Mouse (Mus musculus) midbrain, embryonic 13.5 days (tissue): ENCODE results near the gene Hoxd9. TPM values are rescaled to one million over a fixed set of nuclear protein-coding genes. Genes with fewer than 3 reads are reported as not detected.

ENCODE experiments used
- ATAC-seq: fragments of 200-750 bp; cut with Nextera tagmentation; 2 replicates; pipeline ENCODE4 v1.8.0; 2017; ENCODE audit warnings: mild to moderate bottlenecking, moderate TSS enrichment, moderate library complexity
- H3K27ac ChIP-seq: fragments of 300-500 bp; sonication (generic); 2 replicates; pipeline ENCODE4 v1.5.1; 2015; ENCODE audit warnings: inconsistent platforms, mild to moderate bottlenecking, moderate library complexity
- H3K27me3 ChIP-seq: fragments of 300-500 bp; sonication (generic); 2 replicates; pipeline ENCODE4 v1.6.1; 2015; ENCODE audit warnings: mild to moderate bottlenecking, inconsistent platforms
- H3K36me3 ChIP-seq: fragments of 300-500 bp; sonication (generic); 2 replicates; pipeline ENCODE4 v1.6.1; 2015; ENCODE audit warnings: mild to moderate bottlenecking, inconsistent platforms
- H3K4me1 ChIP-seq: fragments of 300-500 bp; sonication (generic); replicated peaks from 2 replicates; pipeline ENCODE4 v1.6.1; 2015; ENCODE audit warnings: inconsistent platforms
- H3K4me2 ChIP-seq: fragments of 300-500 bp; sonication (generic); replicated peaks from 2 replicates; pipeline ENCODE4 v1.6.1; 2015; ENCODE audit warnings: moderate library complexity, mild to moderate bottlenecking, inconsistent platforms
- H3K4me3 ChIP-seq: fragments of 300-500 bp; sonication (generic); replicated peaks from 2 replicates; pipeline ENCODE4 v1.5.1; 2015; ENCODE audit warnings: mild to moderate bottlenecking, inconsistent platforms
- H3K9ac ChIP-seq: fragments of 300-500 bp; sonication (generic); replicated peaks from 2 replicates; pipeline ENCODE4 v1.6.1; 2015; ENCODE audit warnings: mild to moderate bottlenecking, inconsistent platforms
- H3K9me3 ChIP-seq: fragments of 300-500 bp; sonication (generic); 2 replicates; pipeline ENCODE4 v1.6.1; 2016; ENCODE audit warnings: mild to moderate bottlenecking, inconsistent platforms
- WGBS: fragments of 180-500 bp; shearing (Covaris S2); methylation state at CpG from one replicate; pipeline ENCODE4 v1.1.7; 2015; 5-methylcytosine and 5-hydroxymethylcytosine counted together
- microRNA counts: library from miRNA; unstranded; fragments of <30 nt; microRNA quantifications from one replicate; lab custom pipeline; 2016
- microRNA-seq: library from miRNA; unstranded; fragments of <30 nt; microRNA quantifications from one replicate; pipeline ENCODE4, GENCODE M21; 2016
- polyA plus RNA-seq: library from polyadenylated mRNA; unstranded; fragments of >200 nt; fragmentation: Nextera tagmentation; extraction: Ambion mirVana; gene quantifications from 2 replicates; pipeline ENCODE4 v1.2.1, GENCODE M21; 2015

Gene Hoxd9
- polyA plus RNA-seq, 1 experiment from 2014 or later, result not detected

DNA sequence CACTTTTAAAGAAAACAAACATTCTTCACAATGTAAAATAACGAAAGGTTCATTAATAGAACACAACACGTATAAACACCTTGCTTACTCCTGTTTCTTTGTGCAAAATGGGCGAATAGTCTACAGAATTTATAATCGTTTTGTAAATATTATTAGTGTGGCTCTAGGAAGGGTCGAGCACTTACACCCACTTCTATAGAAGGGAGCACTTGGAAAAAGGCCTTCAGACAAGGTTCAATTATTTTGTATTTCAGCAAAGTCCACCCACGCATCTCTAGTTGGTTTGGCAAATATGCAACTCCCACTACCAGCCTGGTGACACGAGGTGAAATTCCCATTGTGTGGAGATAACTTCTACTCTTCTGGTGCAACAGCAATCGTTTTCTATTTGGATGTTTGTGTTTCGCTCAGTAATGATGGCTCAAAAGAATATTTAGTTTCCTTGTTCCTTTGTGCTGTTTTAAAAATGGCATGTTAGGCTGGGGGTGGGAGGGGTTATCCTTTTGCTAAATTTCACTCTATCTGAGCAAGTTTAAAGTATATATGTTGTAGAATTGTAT lies 51.0 kb downstream of the Hoxd9 start:
- H3K27ac ChIP-seq, result no peak overlapping the region
- ATAC-seq, result no peak
- no peaks in the 10 kb centered on the region for H3K9me3 ChIP-seq
- peaks cover 98% of the 10 kb centered on the region for H3K27me3 ChIP-seq
- no peak overlapping the region for H3K4me2 ChIP-seq
- 3% methylated on average over 9 of the region's 9 CpGs for WGBS
- peaks cover 26% of the 10 kb centered on the region for H3K4me1 ChIP-seq
- no peak overlapping the region for H3K9ac ChIP-seq
- H3K36me3 ChIP-seq, result no peaks in the 10 kb centered on the region
- H3K4me3 ChIP-seq, result no peak overlapping the region

DNA sequence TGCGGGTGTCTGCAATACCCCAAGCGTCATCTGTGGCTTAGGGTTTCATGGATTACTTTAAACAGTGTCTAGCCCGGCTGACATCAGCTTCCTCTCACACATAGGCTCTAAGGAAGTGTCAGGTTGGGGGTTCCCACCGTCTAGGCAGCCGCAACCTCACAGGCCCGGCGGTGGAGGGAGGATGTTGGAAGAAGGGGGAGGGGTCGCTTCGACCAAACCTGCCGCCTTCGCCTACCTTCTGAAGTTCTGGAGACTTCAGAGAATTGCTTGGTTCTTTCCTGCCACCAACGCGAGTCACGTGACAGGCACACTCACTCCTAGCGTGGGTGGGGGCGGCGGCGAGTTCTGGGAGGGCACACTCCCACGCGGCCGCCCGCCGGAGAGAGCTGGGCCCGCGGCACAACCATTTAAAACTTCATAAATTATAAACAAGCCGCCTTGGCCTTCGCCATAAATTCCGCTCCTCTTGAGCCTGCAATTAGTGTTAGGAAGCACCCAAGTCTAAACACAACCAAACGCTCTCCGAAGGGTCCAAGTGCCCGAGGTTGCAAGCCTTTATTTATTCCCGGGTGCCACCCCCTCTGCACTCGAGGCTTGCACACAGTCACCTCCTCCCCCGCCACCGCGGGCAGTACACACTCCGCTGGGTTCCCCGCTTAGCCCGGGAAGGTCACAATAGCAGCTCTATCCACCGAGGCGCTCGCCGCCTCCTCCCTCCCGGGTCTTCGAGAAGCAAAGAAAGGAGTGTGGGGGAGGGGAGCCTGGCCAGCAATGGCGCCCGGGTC lies 52.0 kb downstream of the Hoxd9 start:
- Histone ChIP-seq H3K9me3 (no peaks in the 10 kb centered on the region), H3K9ac (no peak overlapping the region), H3K4me2 (peak overlapping the region; percentile 48), H3K27me3 (peaks cover 98% of the 10 kb centered on the region), H3K4me1 (peaks cover 26% of the 10 kb centered on the region), H3K4me3 (peak overlapping the region; percentile 24), H3K27ac (no peak overlapping the region), H3K36me3 (no peaks in the 10 kb centered on the region)
- WGBS, result under 1% methylated on average over 47 of the region's 47 CpGs
- peak; percentile 71 for ATAC-seq

MicroRNAs encoded within 50 kb of the gene (microRNA counts, 519-probe panel; counts per million panel counts)
- microRNA mmu-miR-10b (lab: Ali Mortazavi, UCI), result 110 counts per million, percentile 56 among the panel's probes with 10 or more counts

Small RNAs within 50 kb of the gene (microRNA-seq; reads per million reads assigned to microRNA genes)
- gene Gm44463 (not detected), gene Mir10b (225 reads per million, percentile 61 among the genes with 10 or more reads in this experiment)

Other genes starting within 250 kb of the Hoxd9 start
- gene Lnpk, start 118.3 kb upstream of the Hoxd9 start, polyA plus RNA-seq, result 51.2 and 63.7 TPM in 2 replicates
- gene Evx2, start 38.2 kb upstream of the Hoxd9 start, polyA plus RNA-seq, result 0.62 and 0.89 TPM in 2 replicates
- not detected in 2 replicates for gene Hoxd13, start 29.4 kb upstream of the Hoxd9 start, polyA plus RNA-seq
- gene Hoxd12, start 22.7 kb upstream of the Hoxd9 start, polyA plus RNA-seq, result not detected in 2 replicates
- not detected in 2 replicates for gene Hoxd11, start 18.2 kb upstream of the Hoxd9 start, polyA plus RNA-seq
- not detected in 2 replicates for gene Hoxd10, start 5.8 kb upstream of the Hoxd9 start, polyA plus RNA-seq
- 0.08 TPM in 1 of 2 replicates, not detected in the other for gene Hoxd8, start 6.9 kb downstream of the Hoxd9 start, polyA plus RNA-seq
- gene Hoxd3, start 14.2 kb downstream of the Hoxd9 start, polyA plus RNA-seq, result 0.17 TPM in 2 replicates
- not detected in 2 replicates for gene Hoxd4, start 14.2 kb downstream of the Hoxd9 start, polyA plus RNA-seq
- gene Gm28230, start 29.0 kb downstream of the Hoxd9 start, polyA plus RNA-seq, result not detected in 2 replicates
- 0.08 TPM in 1 of 2 replicates, not detected in the other for gene Hoxd1, start 65.3 kb downstream of the Hoxd9 start, polyA plus RNA-seq
- gene Mtx2, start 128.1 kb downstream of the Hoxd9 start, polyA plus RNA-seq, result 123 and 132 TPM in 2 replicates